Comparison of ENCODE assay signal across 10 mouse cellular contexts in the genomic region with DNA sequence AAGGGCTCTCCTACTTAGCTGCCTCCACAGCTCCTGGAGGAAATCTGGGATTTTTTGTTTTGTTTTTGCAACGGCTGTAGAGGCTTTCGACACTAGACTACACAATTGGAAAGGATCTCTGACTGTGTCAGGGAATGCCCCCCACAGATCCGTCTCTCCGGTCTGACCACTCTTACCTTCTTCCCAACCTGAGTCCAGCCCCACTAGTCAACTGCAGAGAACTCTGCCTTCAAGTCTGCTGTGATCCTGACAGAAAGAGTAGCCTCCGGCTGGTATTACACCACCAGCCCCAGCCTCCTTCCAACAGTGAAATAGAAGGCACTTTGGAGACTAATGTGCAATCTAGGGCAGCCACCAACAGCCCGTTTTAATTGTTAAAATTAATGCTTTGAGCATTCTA. TPM values are rescaled to one million over a fixed set of nuclear protein-coding genes. Genes with fewer than 3 reads are reported as not detected.
DNase-seq lines count a peak whose midpoint lies in the region; ATAC-seq and TF ChIP-seq lines count a peak whose summit lies in the region.
"Had no signal": no experiment of that assay in that cellular context is flagged by ENCODE, and none has a peak within 500 bp of the region (broad histone marks: within the 10 kb centered on the region; RNA-seq: fewer than 3 reads in every experiment).

No protein-coding gene starts in this region.

- peak overlapping the region; percentile 85 for H3K4me2 ChIP-seq in forebrain, embryonic 12.5 days
- peak overlapping the region; percentile 95 for H3K4me2 ChIP-seq in limb, embryonic 12.5 days
- H3K4me2 ChIP-seq in neural tube, embryonic 15.5 days, result peak overlapping the region; percentile 92

- no peak for TF ChIP-seq CTCF in left cerebral cortex, adult 2 months (IDR thresholded peaks at IDR 0.05)

- peak overlapping the region; percentile 74 for H3K4me3 ChIP-seq in left cerebral cortex, adult 2 months
- H3K4me3 ChIP-seq in forebrain, embryonic 12.5 days (replicated peaks), result peak overlapping the region; percentile 78
- peak overlapping the region; percentile 81 for H3K4me3 ChIP-seq in limb, embryonic 12.5 days (replicated peaks)
- peak overlapping the region; percentile 84 for H3K4me3 ChIP-seq in neural tube, embryonic 15.5 days (replicated peaks)

- WGBS in forebrain, embryonic 12.5 days, result 16% methylated on average over 6 of the region's 6 CpGs
- 18% methylated on average over 6 of the region's 6 CpGs for WGBS in limb, embryonic 12.5 days
- WGBS in neural tube, embryonic 15.5 days, result 25% methylated on average over 6 of the region's 6 CpGs

- peaks cover 6% of the 10 kb centered on the region; the same call in 1 of the 2 replicates for H3K27me3 ChIP-seq in forebrain, embryonic 12.5 days
- no peaks in the 10 kb centered on the region for H3K27me3 ChIP-seq in limb, embryonic 12.5 days
- H3K27me3 ChIP-seq in neural tube, embryonic 15.5 days (replicated peaks), result no peaks in the 10 kb centered on the region

- peaks cover 45% of the 10 kb centered on the region for H3K4me1 ChIP-seq in forebrain, embryonic 12.5 days
- peaks cover 46% of the 10 kb centered on the region for H3K4me1 ChIP-seq in limb, embryonic 12.5 days (replicated peaks)
- H3K4me1 ChIP-seq in neural tube, embryonic 15.5 days, result peaks cover 69% of the 10 kb centered on the region

- peak overlapping the region; percentile 80 for H3K9ac ChIP-seq in forebrain, embryonic 12.5 days
- H3K9ac ChIP-seq in limb, embryonic 12.5 days (replicated peaks), result 0 out of 2 replicates have a peak overlapping the region, but pooled peaks have one; percentile 86
- peak overlapping the region; percentile 79; the same call in 1 of the 2 replicates for H3K9ac ChIP-seq in neural tube, embryonic 15.5 days (replicated peaks)

- ATAC-seq in forebrain, embryonic 12.5 days (ENCODE audit: low FRiP score), result no peak
- no peak for ATAC-seq in limb, embryonic 12.5 days (ENCODE audit: insufficient number of reproducible peaks, insufficient read depth, low FRiP score, low TSS enrichment, low read depth)
- no peak for ATAC-seq in neural tube, embryonic 15.5 days (ENCODE audit: low FRiP score)

- no peak for DNase-seq in left cerebral cortex, adult 2 months (ENCODE audit: extremely low spot score in 1 of 2, low spot score in 2 of 2)
- DNase-seq in left cerebral cortex, postnatal 25 days (ENCODE audit: low spot score in 2 of 2), result no peak
- DNase-seq in adrenal gland, adult (ENCODE audit: inconsistent age in 2 of 2, low spot score in 1 of 2), result no peak
- DNase-seq in cerebellum, postnatal 36 days, result no peak
- DNase-seq in cerebellum, postnatal 25 days, result no peak
- DNase-seq: cerebellum, adult 2 months; layer of hippocampus, postnatal 36 days had no signal

- H3K9me3 ChIP-seq in forebrain, embryonic 12.5 days, result 0 out of 2 replicates have a peak, but pooled peaks cover 4% of the 10 kb centered on the region
- 0 out of 2 replicates have a peak, but pooled peaks cover 4% of the 10 kb centered on the region for H3K9me3 ChIP-seq in limb, embryonic 12.5 days
- no peaks in the 10 kb centered on the region for H3K9me3 ChIP-seq in neural tube, embryonic 15.5 days (replicated peaks)

- no peaks in the 10 kb centered on the region; the same call in 1 of the 2 replicates for H3K36me3 ChIP-seq in forebrain, embryonic 12.5 days (replicated peaks)
- peaks cover 4% of the 10 kb centered on the region; the same call in 1 of the 2 replicates for H3K36me3 ChIP-seq in limb, embryonic 12.5 days
- H3K36me3 ChIP-seq in neural tube, embryonic 15.5 days, result no peaks in the 10 kb centered on the region

- intact Hi-C loops in left cerebral cortex, adult 2 months (cut with DNase I), result no loop called here
- intact Hi-C loops in left cerebral cortex, postnatal 25 days (cut with DNase I), result no loop called here

- H3K27ac ChIP-seq in left cerebral cortex, adult 2 months, result no peak overlapping the region
- no peak overlapping the region for H3K27ac ChIP-seq in forebrain, embryonic 12.5 days
- H3K27ac ChIP-seq in limb, embryonic 12.5 days, result no peak overlapping the region
- H3K27ac ChIP-seq in neural tube, embryonic 15.5 days (replicated peaks), result no peak overlapping the region

RNA-seq across cellular contexts. Expression of gene Sh3pxd2a, which starts 1.5 kb away (rescaled TPM):
- total RNA-seq in left cerebral cortex, adult 2 months (2021), result 10 to 100 TPM; 30.2 to 36.8 TPM
- total RNA-seq in left cerebral cortex, postnatal 25 days (2021), result 10 to 100 TPM; 33.9 to 35.9 TPM
- polyA plus RNA-seq in forebrain, embryonic 12.5 days (2016; fragmentation: Nextera tagmentation; extraction: Ambion mirVana), result 3.7 TPM in 2 replicates
- polyA plus RNA-seq in limb, embryonic 12.5 days (2016; fragmentation: Nextera tagmentation; extraction: Ambion mirVana), result 6.8 and 7.7 TPM in 2 replicates
- polyA plus RNA-seq in neural tube, embryonic 15.5 days (2015; fragmentation: Nextera tagmentation; extraction: Ambion mirVana), result 2.2 and 3.3 TPM in 2 replicates
